Mouse (Mus musculus) layer of hippocampus, adult 11-12 months (tissue): Measurements from ENCODE around the gene Csnk2a1.

Experiments used
- DNase-seq: peaks from one replicate; pipeline ENCODE4 v3.0.0; 2022; ENCODE audit warnings: low spot score

Gene Csnk2a1

GRCm38 (mm10) chr2:152324842-152325241 lies 98.2 kb downstream of the Csnk2a1 start:
- no peak for DNase-seq

GRCm38 (mm10) chr2:152326157-152326556 lies 99.5 kb downstream of the Csnk2a1 start:
- DNase-seq: no peak

GRCm38 (mm10) chr2:152326654-152327053 lies 100.0 kb downstream of the Csnk2a1 start:
- DNase-seq: no peak

DNA sequence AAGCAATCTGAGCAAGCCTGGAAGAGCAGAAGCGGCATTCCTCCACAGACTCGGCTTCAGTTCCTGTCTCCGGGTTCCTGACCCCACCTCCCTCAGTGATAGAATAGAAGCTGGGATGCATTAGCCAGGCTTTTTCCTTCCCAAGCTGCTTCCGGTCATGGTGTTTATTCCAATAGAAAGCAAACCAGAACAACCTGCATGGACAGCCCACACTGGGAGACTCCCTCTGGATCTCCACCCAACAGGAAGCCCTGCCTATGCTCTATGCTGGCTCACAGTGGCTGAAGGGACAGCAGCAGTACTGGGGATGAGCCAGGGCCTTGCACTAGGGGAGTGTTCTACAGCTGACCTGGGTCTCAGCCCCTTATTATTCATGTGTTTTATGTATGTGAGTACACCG lies 101.3 kb downstream of the Csnk2a1 start:
- DNase-seq: no peak

DNA sequence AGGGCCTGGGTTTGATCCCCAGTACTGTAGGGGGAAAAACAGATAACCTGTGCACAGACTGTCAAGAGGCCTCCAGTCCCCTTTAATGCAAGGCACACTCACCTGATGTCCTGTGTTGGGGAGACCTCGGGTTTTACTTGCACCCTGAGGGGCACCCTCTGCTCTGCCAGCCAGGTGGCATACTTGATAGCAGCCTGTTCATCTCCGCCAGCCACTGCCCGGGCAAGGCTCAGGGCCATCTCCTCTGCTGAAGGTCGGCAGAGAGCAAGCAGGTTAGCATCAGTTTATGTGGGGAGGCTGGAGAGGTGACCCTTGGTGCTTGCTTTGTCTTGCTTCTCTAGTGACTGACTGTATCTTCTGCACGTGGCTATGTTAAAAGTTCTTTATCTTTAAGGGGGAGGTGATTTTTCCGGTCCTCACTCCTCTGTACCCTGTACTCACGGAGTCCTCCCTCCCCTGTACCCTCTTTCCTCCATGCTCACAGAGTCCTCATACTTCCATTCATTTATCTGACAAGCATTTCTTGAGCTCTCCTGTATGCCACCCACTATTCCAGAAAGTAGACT lies 104.3 kb downstream of the Csnk2a1 start:
- DNase-seq: no peak
